Mouse (Mus musculus): ENCODE measurements around the gene Galnt18.

DNA sequence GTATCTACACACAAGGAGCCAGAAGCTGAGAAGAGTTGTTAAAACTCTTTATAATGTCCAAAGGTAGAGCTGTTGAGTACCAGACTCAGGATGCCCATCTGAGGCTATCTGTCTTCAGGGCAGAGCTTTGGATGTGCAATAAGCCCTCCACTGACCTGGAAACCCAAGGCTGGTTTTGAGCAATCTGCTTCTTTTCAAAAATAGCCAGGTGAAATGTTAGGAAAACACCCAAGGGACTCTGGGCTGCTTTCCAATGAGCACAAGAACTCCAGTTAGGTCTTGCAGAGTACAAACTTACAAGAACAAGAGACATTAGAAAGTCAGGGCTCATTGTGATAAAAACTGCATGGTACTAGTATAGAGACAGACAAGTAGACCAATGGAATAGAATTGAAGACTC, 135.4 kb downstream of the Galnt18 start:
- TF ChIP-seq EP300 (optimal IDR thresholded peaks at IDR 0.05) (no peak), CTCF (IDR thresholded peaks at IDR 0.05; ENCODE audit: low read depth) (no peak)
